Mouse (Mus musculus) liver, embryonic 14.5 days (tissue): Measurements from ENCODE around the gene Vmn1r67. TPM values are rescaled to one million over a fixed set of nuclear protein-coding genes. Genes with fewer than 3 reads are reported as not detected.

Experiments used
- ATAC-seq: fragments of 200-750 bp; cut with Nextera tagmentation; 2 replicates; pipeline ENCODE4 v1.8.0; 2017; ENCODE audit warnings: moderate number of reproducible peaks, mild to moderate bottlenecking, moderate library complexity; ENCODE audit not compliant: insufficient read depth
- DNase-seq, 3 experiments: peaks; one replicate each; pipeline ENCODE4 v3.0.0-alpha.2; 2012 to 2013; ENCODE audit warnings: low read depth in 3 of 3, low spot score in 3 of 3
- H3K27ac ChIP-seq: fragments of 300-500 bp; sonication (generic); 2 replicates; pipeline ENCODE4 v1.5.1; 2014; ENCODE audit warnings: moderate library complexity, mild to moderate bottlenecking, control low read depth, inconsistent platforms
- H3K27me3 ChIP-seq: fragments of 300-500 bp; sonication (generic); 2 replicates; pipeline ENCODE4 v1.6.1; 2014; ENCODE audit warnings: mild to moderate bottlenecking, low read length, moderate library complexity; ENCODE audit not compliant: control insufficient read depth, insufficient read depth
- H3K36me3 ChIP-seq: fragments of 300-500 bp; sonication (generic); replicated peaks from 2 replicates; pipeline ENCODE4 v1.6.1; 2014; ENCODE audit warnings: low read depth; ENCODE audit not compliant: control insufficient read depth, insufficient read depth
- H3K4me1 ChIP-seq, 2 experiments: fragments of 200-500 bp in 1 of 2; fragments of 300-500 bp in 1 of 2; sonication (generic) in 1 of 2; replicated peaks; 2 replicates each; pipeline ENCODE4 v1.6.1; 2012 to 2014; ENCODE audit warnings: antibody characterized with exemption in 1 of 2, inconsistent platforms in 1 of 2, low read length in 1 of 2; ENCODE audit not compliant: control insufficient read depth in 2 of 2, insufficient read depth in 2 of 2
- H3K4me2 ChIP-seq: fragments of 300-500 bp; sonication (generic); 2 replicates; pipeline ENCODE4 v1.6.1; 2014; ENCODE audit warnings: low read depth, mild to moderate bottlenecking, control low read depth, moderate library complexity
- H3K4me3 ChIP-seq, 2 experiments: fragments of 200-500 bp in 1 of 2; fragments of 300-500 bp in 1 of 2; sonication (generic) in 1 of 2; 2 replicates each; pipeline ENCODE4 v1.5.1; 2012 to 2014; ENCODE audit warnings: low read depth in 2 of 2, low read length in 2 of 2, mild to moderate bottlenecking in 2 of 2, control low read depth in 1 of 2, inconsistent platforms in 1 of 2, moderate library complexity in 1 of 2; ENCODE audit not compliant: insufficient read depth in 1 of 2
- H3K9ac ChIP-seq: fragments of 300-500 bp; sonication (generic); replicated peaks from 2 replicates; pipeline ENCODE4 v1.6.1; 2014; ENCODE audit warnings: mild to moderate bottlenecking, control low read depth, moderate library complexity
- H3K9me3 ChIP-seq: fragments of 300-500 bp; sonication (generic); 2 replicates; pipeline ENCODE4 v1.6.1; 2016; ENCODE audit warnings: low read length, mixed read lengths; ENCODE audit not compliant: control insufficient read depth
- CTCF ChIP-seq: IDR thresholded peaks from 2 replicates; pipeline ENCODE4 v1.5.1; 2016; ENCODE audit warnings: antibody characterized with exemption, low read depth, control low read depth
- EP300 ChIP-seq: IDR thresholded peaks from 2 replicates; pipeline ENCODE4 v1.6.1; 2016; ENCODE audit warnings: antibody characterized with exemption, low read depth
- WGBS: fragments of 180-500 bp; shearing (Covaris S2); extraction: QIAGEN DNeasy Blood & Tissue Kit; methylation state at CpG from one replicate; pipeline ENCODE4 v1.1.7; 2014; ENCODE audit not compliant: insufficient replicate concordance; 5-methylcytosine and 5-hydroxymethylcytosine counted together
- polyA plus RNA-seq, 2 experiments: library from polyadenylated mRNA; depleted of rRNA in 1 of 2; stranded (reverse) in 1 of 2; unstranded in 1 of 2; fragments of >200 nt; fragmentation: Nextera tagmentation in 1 of 2; extraction: Ambion mirVana in 1 of 2; gene quantifications; 2 replicates each; pipeline versions ENCODE4 v1.2.1 to v1.2.3; 2012 to 2014

The Vmn1r67 gene
- polyA plus RNA-seq (2012; rRNA removed) = not detected in 2 replicates
- polyA plus RNA-seq (2014; fragmentation: Nextera tagmentation; extraction: Ambion mirVana) = not detected in 2 replicates

DNA sequence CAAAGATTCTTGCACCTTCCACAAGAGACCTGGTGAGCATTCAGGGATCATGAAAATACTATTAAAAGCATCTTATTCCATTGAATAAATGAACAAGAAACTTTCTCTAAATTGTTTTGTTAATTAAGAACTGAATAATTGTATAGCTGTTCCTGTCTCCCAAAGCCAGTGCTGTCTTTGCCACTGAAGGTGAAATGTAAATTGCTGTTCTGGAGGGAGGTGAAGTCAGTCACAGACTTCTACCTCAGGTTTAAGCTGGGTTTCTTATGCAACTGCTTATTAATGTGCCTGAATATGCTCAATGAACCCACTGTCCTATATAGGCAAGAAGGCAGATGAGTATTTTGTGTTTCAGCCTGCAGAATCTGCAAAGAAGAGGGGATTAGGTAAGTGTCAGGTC lies at the start of gene Vmn1r67:
Vmn1r67 (plus strand) TSS at position 301 of the 400 bp plus-strand sequence.
- no peak for ATAC-seq

DNA sequence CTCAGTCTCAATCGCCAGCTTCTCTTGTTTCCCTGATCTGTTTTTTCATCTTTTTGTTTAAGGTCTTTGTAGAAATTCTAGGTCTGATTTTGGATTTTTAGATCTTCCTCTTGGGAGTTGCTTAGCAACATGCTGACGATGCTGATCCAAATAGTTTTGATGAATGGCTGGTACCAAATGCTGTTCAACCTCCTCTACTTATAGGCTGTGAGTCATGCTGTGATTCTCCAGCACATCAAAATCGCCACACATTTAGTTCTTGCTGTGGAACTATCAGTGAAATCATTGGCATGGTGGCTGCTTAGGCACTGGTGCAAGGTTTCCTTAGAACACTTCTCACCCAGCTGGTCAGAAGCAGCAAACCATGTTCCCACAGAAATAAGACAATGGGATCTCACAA lies 15.0 kb downstream of the Vmn1r67 start:
- 45% methylated on average over 3 of the region's 3 CpGs for WGBS
- H3K36me3 ChIP-seq = no peaks in the 10 kb centered on the region
- H3K27ac ChIP-seq = no peak overlapping the region
- H3K9ac ChIP-seq = no peak overlapping the region
- no peak overlapping the region for H3K4me3 ChIP-seq
- no peak for TF ChIP-seq EP300
- no peak for TF ChIP-seq CTCF
- no peaks in the 10 kb centered on the region for H3K4me1 ChIP-seq
- H3K27me3 ChIP-seq = no peaks in the 10 kb centered on the region
- DNase-seq = no peak
- no peak overlapping the region for H3K4me2 ChIP-seq
- no peaks in the 10 kb centered on the region for H3K9me3 ChIP-seq
- ATAC-seq = no peak

More for the DNA sequence above, at the start of gene Vmn1r67:
- H3K27me3 ChIP-seq = no peaks in the 10 kb centered on the region
- H3K4me1 ChIP-seq = no peaks in the 10 kb centered on the region
- H3K36me3 ChIP-seq = no peaks in the 10 kb centered on the region
- DNase-seq = no peak
- H3K9me3 ChIP-seq = no peaks in the 10 kb centered on the region
- no peak within 1 kb of the TSS for H3K4me2 ChIP-seq
- no peak within 1 kb of the TSS for H3K27ac ChIP-seq
- TF ChIP-seq CTCF (no peak), EP300 (no peak)
- no peak within 1 kb of the TSS for H3K9ac ChIP-seq
- H3K4me3 ChIP-seq = no peak within 1 kb of the TSS

DNA sequence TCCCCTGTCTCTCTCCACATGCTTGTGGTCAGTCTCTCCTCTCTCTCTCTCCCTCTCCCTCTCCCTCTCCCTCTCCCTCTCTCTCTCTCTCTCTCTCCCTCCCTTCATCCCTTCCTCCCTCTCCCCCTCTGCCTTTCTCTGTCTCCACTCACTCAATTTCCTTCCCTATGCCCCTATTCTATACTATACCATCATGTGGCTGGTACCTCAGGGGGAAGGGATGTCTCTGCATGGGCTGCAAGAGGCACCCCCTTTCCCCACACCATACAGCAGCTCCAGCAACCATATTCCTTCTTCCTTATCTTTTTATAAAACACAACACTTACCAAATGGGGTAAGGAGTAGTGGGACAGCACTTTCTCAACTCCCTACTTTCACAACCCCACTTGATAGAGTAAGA lies 36.7 kb downstream of the Vmn1r67 start:
- Histone ChIP-seq H3K4me1 (no peaks in the 10 kb centered on the region), H3K4me3 (no peak overlapping the region), H3K27ac (no peak overlapping the region), H3K4me2 (no peak overlapping the region), H3K9me3 (no peaks in the 10 kb centered on the region), H3K27me3 (no peaks in the 10 kb centered on the region), H3K36me3 (no peaks in the 10 kb centered on the region), H3K9ac (no peak overlapping the region)
- no peak for DNase-seq
- ATAC-seq = no peak
- TF ChIP-seq EP300 = no peak

DNA sequence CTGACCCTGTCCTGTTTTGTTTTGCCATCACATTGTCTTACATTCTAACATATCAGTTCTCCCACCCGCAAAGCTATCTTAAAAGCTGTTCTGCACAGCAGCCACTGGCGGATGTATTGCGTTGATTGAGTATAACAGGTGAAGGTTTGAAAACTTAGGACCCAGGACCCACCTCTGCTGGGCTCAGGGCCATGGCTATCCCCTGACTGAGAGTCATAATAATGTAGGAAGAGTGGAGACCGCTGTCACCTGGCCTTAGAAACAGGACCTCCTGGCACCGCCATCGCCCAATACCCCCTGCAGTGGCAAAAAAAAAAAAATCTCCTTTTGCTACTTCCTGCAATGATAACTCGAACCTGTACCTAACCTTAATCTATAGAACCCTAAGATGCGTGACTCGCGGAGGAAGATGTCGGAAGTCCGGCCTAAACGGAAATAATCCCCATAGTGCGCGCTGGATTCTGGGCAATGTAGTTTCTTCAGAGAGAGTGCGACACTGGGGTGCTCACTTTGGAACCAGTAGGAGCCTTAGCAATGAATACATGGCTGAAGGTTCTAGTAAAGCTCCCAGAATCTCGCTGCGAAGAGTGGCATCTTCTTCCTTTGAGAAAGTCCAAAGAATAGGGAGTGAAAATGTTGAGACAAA lies 37.6 kb downstream of the Vmn1r67 start:
- H3K9ac ChIP-seq = no peak overlapping the region
- WGBS = 51% methylated on average over 18 of the region's 18 CpGs
- DNase-seq (no peak), ATAC-seq (no peak)
- H3K36me3 ChIP-seq = no peaks in the 10 kb centered on the region
- H3K9me3 ChIP-seq = no peaks in the 10 kb centered on the region
- H3K4me3 ChIP-seq = no peak overlapping the region
- H3K27ac ChIP-seq = no peak overlapping the region
- no peaks in the 10 kb centered on the region for H3K4me1 ChIP-seq
- H3K27me3 ChIP-seq = no peaks in the 10 kb centered on the region
- TF ChIP-seq CTCF = no peak
- no peak for TF ChIP-seq EP300
- no peak overlapping the region for H3K4me2 ChIP-seq

DNA sequence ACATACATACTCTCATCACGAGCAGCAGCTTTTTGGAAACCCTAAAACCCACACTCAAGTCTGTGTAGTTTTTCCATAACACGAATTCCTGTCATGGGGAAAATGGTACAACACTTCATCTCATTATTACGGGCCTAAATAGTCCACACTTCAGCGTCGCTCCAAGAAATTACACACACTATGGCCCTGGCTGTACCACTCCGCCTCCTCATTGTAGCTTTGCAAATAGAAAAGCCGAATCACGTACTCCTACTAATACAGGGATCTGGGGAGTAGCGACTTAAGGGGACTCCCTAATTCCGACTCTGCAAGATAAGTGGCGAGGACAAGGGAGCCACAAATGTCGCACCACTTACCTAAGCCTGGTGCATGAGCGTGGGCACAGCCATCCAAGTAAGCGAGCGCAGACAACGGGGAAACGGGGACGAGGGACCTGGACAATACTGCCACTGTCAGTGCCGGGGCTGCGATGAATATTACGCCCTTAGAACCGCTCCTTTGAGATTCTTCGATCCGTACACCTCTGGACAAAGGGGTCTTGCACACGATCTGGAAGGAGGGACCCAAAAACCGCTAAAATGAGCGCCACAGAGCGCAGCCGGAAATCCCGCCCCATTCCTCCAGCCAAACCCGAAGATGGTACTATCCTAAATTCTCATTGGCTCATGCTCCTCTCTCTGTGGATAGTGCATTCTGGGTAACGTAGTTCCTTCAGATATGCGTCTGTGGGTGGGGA lies 51.8 kb downstream of the Vmn1r67 start, which contains the start of gene Zik1:
Zik1 (minus strand) TSS at position 609 of the 736 bp plus-strand sequence.
- Histone ChIP-seq H3K36me3 (no peaks in the 10 kb centered on the region; the same call in 1 of the 2 replicates), H3K9ac (peak within 1 kb of the TSS; percentile 68), H3K4me1 (peaks cover 0 to 5% of the 10 kb centered on the region in 2 experiments; a peak in 1 of 4 replicates), H3K9me3 (no peaks in the 10 kb centered on the region), H3K27ac (no peak within 1 kb of the TSS), H3K27me3 (no peaks in the 10 kb centered on the region), H3K4me3 (peak within 1 kb of the TSS; percentile 71 to 88), H3K4me2 (peak within 1 kb of the TSS; percentile 70)
- DNase-seq (peak; percentile 53 to 68 (median 54)), ATAC-seq (peak; percentile 97)
- WGBS = 2% methylated on average over 33 of the region's 33 CpGs
- TF ChIP-seq CTCF = no peak
- TF ChIP-seq EP300 = no peak
